Mouse (Mus musculus): Measurements from ENCODE around the gene Sh2b3. TPM values are rescaled to one million over a fixed set of nuclear protein-coding genes. Genes with fewer than 3 reads are reported as not detected.
A peak's percentile ranks its signal among the peaks of the same experiment; 100 is the strongest.
"Not testable (repeated sequence)": the region's sequence is repeated elsewhere in the genome, so short reads cannot be mapped to it uniquely, and the experiment has no call there.

Sh2b3 gene
- polyA plus RNA-seq, 1 experiment = 77.5 TPM

DNA sequence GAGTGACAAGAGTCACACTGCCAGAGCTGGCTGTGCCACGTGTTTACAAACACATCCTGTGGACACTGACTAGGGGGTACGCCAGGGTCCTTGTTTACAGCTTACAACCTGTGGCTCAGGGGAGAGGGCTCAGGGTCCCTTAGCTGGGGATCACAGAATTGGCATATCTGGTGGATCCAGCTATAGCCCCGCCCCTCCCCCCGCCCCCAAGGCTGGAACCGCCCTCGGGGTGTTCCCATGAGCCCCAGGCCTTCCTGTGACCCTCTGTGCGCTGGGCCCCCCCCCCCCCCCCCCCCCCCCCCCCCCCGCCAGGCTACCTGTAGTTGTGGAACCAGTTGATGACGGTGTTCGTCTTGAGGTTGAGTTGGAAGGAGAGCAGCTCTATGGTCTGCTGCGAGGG lies 26.9 kb upstream of the Sh2b3 start:
- TF ChIP-seq POLR2A (IDR thresholded peaks at IDR 0.05; ENCODE audit: borderline replicate concordance, low read depth, low read length) = no peak
- TF ChIP-seq CTCF (IDR thresholded peaks at IDR 0.05; ENCODE audit: low read depth, low read length) = no peak
- no peaks in the 10 kb centered on the region for H3K4me1 ChIP-seq (ENCODE audit: control insufficient read depth, insufficient read depth, low read length)
- no peak overlapping the region for H3K27ac ChIP-seq (ENCODE audit: insufficient read depth, low read depth, low read length)

DNA sequence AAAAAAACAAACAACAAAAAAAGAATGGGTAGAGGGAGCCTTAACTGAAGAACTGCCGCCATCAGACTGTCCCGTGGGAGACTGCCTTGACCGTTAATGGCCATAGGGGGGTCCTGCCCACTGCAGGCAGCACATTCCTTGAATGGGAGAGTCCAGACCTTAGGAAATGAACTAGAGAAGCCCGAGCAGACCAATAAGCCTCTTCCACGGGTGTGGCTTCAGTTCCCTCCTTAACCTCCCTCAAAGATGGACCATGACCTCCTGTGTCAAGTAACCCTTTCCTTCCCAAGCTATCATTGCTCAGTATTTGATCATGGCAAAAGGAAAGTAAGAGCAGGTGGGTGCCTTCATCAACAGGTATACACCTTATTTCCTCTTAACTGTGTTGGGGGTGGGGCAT lies 24.5 kb upstream of the Sh2b3 start:
- no peak overlapping the region for H3K4me3 ChIP-seq (ENCODE audit: insufficient read depth, low read length)
- TF ChIP-seq CTCF (IDR thresholded peaks at IDR 0.05; ENCODE audit: low read depth, low read length) (no peak), POLR2A (IDR thresholded peaks at IDR 0.05; ENCODE audit: borderline replicate concordance, low read depth, low read length) (no peak)
- no peak overlapping the region for H3K27ac ChIP-seq (ENCODE audit: insufficient read depth, low read depth, low read length)
- no peaks in the 10 kb centered on the region for H3K4me1 ChIP-seq (ENCODE audit: control insufficient read depth, insufficient read depth, low read length)

More for the DNA sequence above, 26.9 kb upstream of the Sh2b3 start:
- no peak overlapping the region for H3K4me3 ChIP-seq (ENCODE audit: insufficient read depth, low read length)

GRCm38 (mm10) chr5:121858427-121858826 lies 21.0 kb upstream of the Sh2b3 start:
- Histone ChIP-seq H3K27ac (ENCODE audit: insufficient read depth, low read depth, low read length) (no peak overlapping the region), H3K4me3 (ENCODE audit: insufficient read depth, low read length) (no peak overlapping the region)
- TF ChIP-seq CTCF (IDR thresholded peaks at IDR 0.05; ENCODE audit: low read depth, low read length) = no peak
- no peak for TF ChIP-seq POLR2A (IDR thresholded peaks at IDR 0.05; ENCODE audit: borderline replicate concordance, low read depth, low read length)

DNA sequence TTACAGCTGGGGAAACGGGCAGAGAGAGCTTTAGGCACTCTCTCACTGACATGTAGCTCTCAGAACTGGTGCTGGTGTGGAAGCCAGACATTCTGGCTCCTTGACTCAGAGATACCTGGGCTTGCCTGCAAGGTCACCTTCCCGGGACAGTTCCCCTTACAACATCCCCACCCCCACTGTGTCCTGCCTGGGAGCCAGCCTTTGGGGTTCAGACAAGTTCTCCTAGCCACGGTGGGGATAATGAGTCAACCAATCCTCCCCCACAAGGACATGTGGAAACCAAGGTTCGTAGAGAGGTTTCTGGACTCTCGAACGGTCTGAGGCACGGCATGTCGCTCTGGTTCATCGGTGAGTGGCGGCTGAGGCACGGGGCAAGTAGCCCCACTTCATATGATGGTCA lies 19.3 kb upstream of the Sh2b3 start:
- Histone ChIP-seq H3K4me1 (ENCODE audit: control insufficient read depth, insufficient read depth, low read length) (no peaks in the 10 kb centered on the region), H3K27ac (ENCODE audit: insufficient read depth, low read depth, low read length) (no peak overlapping the region), H3K4me3 (ENCODE audit: insufficient read depth, low read length) (no peak overlapping the region)
- TF ChIP-seq CTCF (IDR thresholded peaks at IDR 0.05; ENCODE audit: low read depth, low read length) (no peak), POLR2A (IDR thresholded peaks at IDR 0.05; ENCODE audit: borderline replicate concordance, low read depth, low read length) (no peak)

More at GRCm38 (mm10) chr5:121858427-121858826, 21.0 kb upstream of the Sh2b3 start:
- no peaks in the 10 kb centered on the region for H3K4me1 ChIP-seq (ENCODE audit: control insufficient read depth, insufficient read depth, low read length)

- Histone ChIP-seq H3K4me1 (ENCODE audit: control insufficient read depth, insufficient read depth, low read length) (no peaks in the 10 kb centered on the region), H3K4me3 (ENCODE audit: insufficient read depth, low read length) (no peak overlapping the region), H3K27ac (ENCODE audit: insufficient read depth, low read depth, low read length) (no peak overlapping the region)
- TF ChIP-seq CTCF (IDR thresholded peaks at IDR 0.05; ENCODE audit: low read depth, low read length) (no peak), POLR2A (IDR thresholded peaks at IDR 0.05; ENCODE audit: borderline replicate concordance, low read depth, low read length) (no peak)
These were observed 17.3 kb upstream of the Sh2b3 start for GRCm38 (mm10) chr5:121854768-121855167.

DNA sequence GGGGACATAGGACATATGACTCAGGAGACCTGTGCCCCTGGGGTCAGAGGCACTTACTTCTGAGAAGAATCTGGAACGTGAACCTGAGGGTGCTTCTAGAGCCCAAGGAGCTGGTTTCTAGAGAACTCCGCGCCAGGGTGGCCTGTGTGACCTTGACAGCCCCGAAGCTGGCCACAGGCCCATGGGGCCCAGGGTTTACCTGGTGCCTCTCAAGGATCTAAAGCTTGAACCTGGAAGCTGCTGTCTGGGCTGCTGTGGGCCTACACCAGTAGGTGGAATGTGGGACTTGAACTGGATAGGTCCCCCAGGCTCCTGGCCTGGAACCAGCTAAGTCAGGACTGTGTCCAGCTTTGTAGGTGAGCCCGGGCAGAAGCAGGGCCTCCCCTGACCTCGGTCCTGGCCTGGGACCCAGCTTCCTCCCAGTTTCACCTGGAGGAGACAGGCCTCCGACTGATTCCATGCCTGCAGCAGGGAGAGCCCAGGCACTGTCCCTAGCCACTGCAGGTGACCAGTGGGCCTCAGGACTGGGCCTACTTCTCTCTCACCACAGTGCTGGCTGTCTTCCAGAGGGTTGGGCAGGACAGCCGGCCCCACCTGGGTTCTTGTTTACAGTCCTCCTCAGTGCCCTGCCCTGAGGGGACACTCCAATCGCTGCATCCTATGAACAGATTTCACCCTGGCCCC lies 16.1 kb upstream of the Sh2b3 start:
- TF ChIP-seq CTCF (IDR thresholded peaks at IDR 0.05; ENCODE audit: low read depth, low read length) (no peak), POLR2A (IDR thresholded peaks at IDR 0.05; ENCODE audit: borderline replicate concordance, low read depth, low read length) (no peak)
- no peak overlapping the region for H3K27ac ChIP-seq (ENCODE audit: insufficient read depth, low read depth, low read length)
- H3K4me1 ChIP-seq (ENCODE audit: control insufficient read depth, insufficient read depth, low read length) = 0 out of 2 replicates have a peak, but pooled peaks cover 3% of the 10 kb centered on the region
- no peak overlapping the region for H3K4me3 ChIP-seq (ENCODE audit: insufficient read depth, low read length)

GRCm38 (mm10) chr5:121849478-121850349 lies 12.3 kb upstream of the Sh2b3 start:
- TF ChIP-seq POLR2A (IDR thresholded peaks at IDR 0.05; ENCODE audit: borderline replicate concordance, low read depth, low read length) = no peak
- TF ChIP-seq CTCF (IDR thresholded peaks at IDR 0.05; ENCODE audit: low read depth, low read length) = no peak
- Histone ChIP-seq H3K27ac (ENCODE audit: insufficient read depth, low read depth, low read length) (no peak overlapping the region), H3K4me3 (ENCODE audit: insufficient read depth, low read length) (peak overlapping the region; percentile 87), H3K4me1 (ENCODE audit: control insufficient read depth, insufficient read depth, low read length) (peaks cover 18% of the 10 kb centered on the region)

DNA sequence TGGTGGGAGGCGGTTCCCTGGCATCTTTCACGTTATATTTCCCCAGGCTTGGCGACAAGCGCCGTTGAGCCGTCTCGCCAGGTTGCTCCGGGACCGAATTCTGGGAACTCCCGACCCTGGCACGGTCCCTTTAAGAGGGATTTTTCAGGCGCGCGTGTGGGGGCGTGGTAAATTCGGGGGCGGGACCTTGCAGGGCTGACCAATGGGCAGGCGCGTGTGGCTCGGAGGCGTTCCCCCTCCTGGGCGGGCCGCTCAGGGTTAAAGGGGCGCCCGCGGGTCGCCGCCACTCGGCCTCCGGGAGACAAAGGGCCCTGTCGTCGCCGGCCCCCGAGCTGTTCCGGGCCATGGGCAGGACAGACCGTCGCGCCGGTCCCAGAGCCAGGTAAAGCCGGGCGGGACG lies 11.3 kb upstream of the Sh2b3 start, which contains the start of gene Pheta1:
TSS of gene Pheta1 (plus strand) at position 242 of the 400 bp plus-strand sequence.
- TF ChIP-seq CTCF (IDR thresholded peaks at IDR 0.05; ENCODE audit: low read depth, low read length) = no peak
- TF ChIP-seq POLR2A (IDR thresholded peaks at IDR 0.05; ENCODE audit: borderline replicate concordance, low read depth, low read length) = no peak
- Histone ChIP-seq H3K4me3 (ENCODE audit: insufficient read depth, low read length) (peak within 1 kb of the TSS; percentile 87), H3K27ac (ENCODE audit: insufficient read depth, low read depth, low read length) (peak within 1 kb of the TSS; percentile 82), H3K4me1 (ENCODE audit: control insufficient read depth, insufficient read depth, low read length) (peaks cover 22% of the 10 kb centered on the region)

DNA sequence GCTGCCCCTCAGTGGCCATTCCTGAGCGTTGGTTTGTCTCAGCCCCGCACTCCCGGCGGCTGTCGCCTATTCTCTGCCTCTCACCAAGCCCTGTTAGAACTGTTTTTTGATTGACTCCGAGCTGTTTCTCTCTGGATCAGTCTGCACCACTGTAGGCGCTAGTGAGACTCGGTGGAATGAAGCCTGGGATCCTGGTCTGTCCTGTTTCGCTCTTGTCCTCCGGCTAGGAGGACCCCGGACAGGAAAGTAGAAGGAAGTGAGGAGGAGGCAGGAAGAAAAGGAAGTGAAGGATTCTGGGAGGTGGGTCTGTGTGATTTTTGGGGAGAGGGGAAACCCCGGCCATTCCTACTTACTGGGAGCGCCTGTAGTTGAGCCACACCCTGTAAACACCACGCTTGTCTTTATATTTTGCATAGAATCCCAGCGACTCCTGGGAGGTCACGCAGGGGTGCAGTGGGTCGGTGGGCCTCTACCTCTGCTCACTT lies 10.6 kb upstream of the Sh2b3 start:
- peak overlapping the region; percentile 82 for H3K27ac ChIP-seq (ENCODE audit: insufficient read depth, low read depth, low read length)

DNA sequence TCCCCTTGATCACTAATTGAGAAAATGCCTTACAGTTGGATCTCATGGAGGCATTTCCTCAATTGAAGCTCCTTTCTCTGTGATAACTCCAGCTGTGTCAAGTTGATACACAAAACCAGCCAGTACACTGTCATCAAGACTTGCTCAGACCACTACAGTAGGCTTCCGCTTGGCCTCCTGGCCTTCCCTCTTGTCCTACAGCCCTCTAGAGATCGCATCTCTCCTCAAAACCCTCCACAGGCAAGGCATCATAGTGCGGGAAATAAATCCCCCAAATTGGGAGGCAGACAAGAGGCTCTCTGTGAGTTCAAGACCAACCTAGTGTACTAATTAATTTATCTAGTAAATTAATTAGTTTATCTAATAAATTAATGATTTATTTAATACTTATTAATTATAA lies 9.8 kb upstream of the Sh2b3 start:
- not testable (repeated sequence) for H3K4me3 ChIP-seq (ENCODE audit: insufficient read depth, low read length); H3K27ac ChIP-seq (ENCODE audit: insufficient read depth, low read depth, low read length)
- peaks cover 31% of the 10 kb centered on the region for H3K4me1 ChIP-seq (ENCODE audit: control insufficient read depth, insufficient read depth, low read length)

More for the DNA sequence above, 10.6 kb upstream of the Sh2b3 start:
- Histone ChIP-seq H3K4me1 (ENCODE audit: control insufficient read depth, insufficient read depth, low read length) (peaks cover 28% of the 10 kb centered on the region), H3K4me3 (ENCODE audit: insufficient read depth, low read length) (peak overlapping the region; percentile 87)
- TF ChIP-seq POLR2A (IDR thresholded peaks at IDR 0.05; ENCODE audit: borderline replicate concordance, low read depth, low read length) (no peak), CTCF (IDR thresholded peaks at IDR 0.05; ENCODE audit: low read depth, low read length) (peak; percentile 29; the same call in 1 of the 2 replicates)
